Mouse (Mus musculus) megakaryocyte progenitor cell, adult 5-6 weeks (primary cell): ENCODE data around the gene Tmem185b. TPM values are rescaled to one million over a fixed set of nuclear protein-coding genes. Genes with fewer than 3 reads are reported as not detected.
A peak's percentile ranks its signal among the peaks of the same experiment; 100 is the strongest.

ENCODE experiments used
- ATAC-seq: replicated peaks from 2 replicates; pipeline ENCODE4 v1.8.0; 2016; ENCODE audit warnings: mild to moderate bottlenecking, moderate TSS enrichment, inconsistent platforms; ENCODE audit not compliant: poor library complexity
- total RNA-seq, 2 experiments: library from RNA; stranded (forward) in 1 of 2; stranded (reverse) in 1 of 2; fragments of 157-497, 149-512 nt in 1 of 2; fragments of 200-1000 nt in 1 of 2; gene quantifications; 2 replicates each; pipeline versions ENCODE4 v1.2.3 to v1.2.4; 2015 to 2017

The Tmem185b gene
- total RNA-seq, 2 experiments from 2014 or later = 11.2 to 19.5 TPM

- ATAC-seq = no peak
Measured at GRCm38 (mm10) chr1:119502729-119503128, 23.2 kb upstream of the Tmem185b start.

- ATAC-seq = no peak
Measured at GRCm38 (mm10) chr1:119503181-119503580, 22.8 kb upstream of the Tmem185b start.

- ATAC-seq = no peak
Measured at GRCm38 (mm10) chr1:119503808-119504207, 22.2 kb upstream of the Tmem185b start.

- ATAC-seq = peak; percentile 91
Measured at GRCm38 (mm10) chr1:119504260-119505062, 21.5 kb upstream of the Tmem185b start, which contains the start of gene Ralb. TSS of gene Ralb (minus strand) at chr1:119504794.

GRCm38 (mm10) chr1:119505951-119506350 is 20.0 kb upstream of the Tmem185b start:
- ATAC-seq = no peak

GRCm38 (mm10) chr1:119508548-119508947 is 17.4 kb upstream of the Tmem185b start:
- no peak for ATAC-seq

- ATAC-seq = no peak
Measured at GRCm38 (mm10) chr1:119509474-119509873, 16.5 kb upstream of the Tmem185b start.

- ATAC-seq = no peak
Measured at GRCm38 (mm10) chr1:119510409-119510808, 15.6 kb upstream of the Tmem185b start.

- ATAC-seq = no peak
Measured at GRCm38 (mm10) chr1:119510857-119511256, 15.1 kb upstream of the Tmem185b start.

GRCm38 (mm10) chr1:119518060-119518459 is 7.9 kb upstream of the Tmem185b start:
- no peak for ATAC-seq

GRCm38 (mm10) chr1:119518786-119519185 is 7.2 kb upstream of the Tmem185b start:
- no peak for ATAC-seq

- ATAC-seq = no peak
Measured at GRCm38 (mm10) chr1:119519286-119519685, 6.7 kb upstream of the Tmem185b start.

GRCm38 (mm10) chr1:119521029-119521428 is 4.9 kb upstream of the Tmem185b start:
- ATAC-seq = no peak

- no peak for ATAC-seq
Measured at GRCm38 (mm10) chr1:119521681-119522080, 4.3 kb upstream of the Tmem185b start.

- ATAC-seq = no peak
Measured at GRCm38 (mm10) chr1:119522726-119523125, 3.2 kb upstream of the Tmem185b start.

- ATAC-seq = no peak
Measured at GRCm38 (mm10) chr1:119523369-119523768, 2.6 kb upstream of the Tmem185b start.

GRCm38 (mm10) chr1:119523826-119524225 is 2.1 kb upstream of the Tmem185b start:
- ATAC-seq = no peak

GRCm38 (mm10) chr1:119525004-119525444 is 936 bp upstream of the Tmem185b start:
- ATAC-seq = 0 out of 2 replicates have a peak, but pooled peaks have one; percentile 4

GRCm38 (mm10) chr1:119530941-119531340 is 5.0 kb downstream of the Tmem185b start:
- no peak for ATAC-seq

GRCm38 (mm10) chr1:119532165-119532564 is 6.2 kb downstream of the Tmem185b start:
- no peak for ATAC-seq

- ATAC-seq = peak; percentile 73
Measured at GRCm38 (mm10) chr1:119533093-119533805, 7.3 kb downstream of the Tmem185b start.

GRCm38 (mm10) chr1:119534341-119534740 is 8.4 kb downstream of the Tmem185b start:
- ATAC-seq = peak; percentile 83
